Mouse (Mus musculus) CD4-positive, CD25-positive, alpha-beta regulatory T cell, adult 9 weeks (primary cell): ENCODE results near the gene Mmp13. TPM values are rescaled to one million over a fixed set of nuclear protein-coding genes. Genes with fewer than 3 reads are reported as not detected.

ENCODE experiments used
- polyA plus RNA-seq: library from polyadenylated mRNA; unstranded; fragments of 100-300 nt; shearing (Covaris generic); gene quantifications from one replicate; pipeline ENCODE4 v1.2.1, GENCODE M21; 2017

Gene Mmp13
- not detected for polyA plus RNA-seq

DNA sequence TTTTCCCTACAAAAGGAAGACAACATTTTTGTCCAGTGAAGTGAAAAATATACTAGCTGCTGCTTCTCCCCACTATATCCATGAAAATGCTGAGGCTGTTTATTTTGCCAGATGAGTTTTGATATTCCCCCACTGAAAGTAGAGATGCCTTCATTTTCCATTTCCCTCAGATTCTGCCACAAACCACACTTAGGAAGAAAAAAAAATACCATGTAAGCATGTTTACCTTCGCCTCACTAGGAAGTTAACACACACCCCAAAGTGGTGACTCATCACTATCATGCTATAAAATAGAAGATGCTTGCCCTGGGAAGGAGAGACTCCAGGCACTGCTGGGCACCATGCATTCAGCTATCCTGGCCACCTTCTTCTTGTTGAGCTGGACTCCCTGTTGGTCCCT is at the start of gene Mmp13:
TSS of gene Mmp13 (plus strand) at position 301 of the 400 bp plus-strand sequence.

Other genes with a start within 250 kb of the Mmp13 start
- gene Dync2h1, start 88.1 kb upstream of the Mmp13 start, polyA plus RNA-seq: 9.3 TPM
- gene Dcun1d5, start 88.0 kb upstream of the Mmp13 start, polyA plus RNA-seq: 24.7 TPM
- gene Mmp12, start 71.9 kb downstream of the Mmp13 start, polyA plus RNA-seq: not detected
- not detected for gene Mmp1b, start 115.5 kb downstream of the Mmp13 start, polyA plus RNA-seq
- not detected for gene Mmp3, start 173.3 kb downstream of the Mmp13 start, polyA plus RNA-seq
- not detected for gene Mmp10, start 229.8 kb downstream of the Mmp13 start, polyA plus RNA-seq